In the genomic region with DNA sequence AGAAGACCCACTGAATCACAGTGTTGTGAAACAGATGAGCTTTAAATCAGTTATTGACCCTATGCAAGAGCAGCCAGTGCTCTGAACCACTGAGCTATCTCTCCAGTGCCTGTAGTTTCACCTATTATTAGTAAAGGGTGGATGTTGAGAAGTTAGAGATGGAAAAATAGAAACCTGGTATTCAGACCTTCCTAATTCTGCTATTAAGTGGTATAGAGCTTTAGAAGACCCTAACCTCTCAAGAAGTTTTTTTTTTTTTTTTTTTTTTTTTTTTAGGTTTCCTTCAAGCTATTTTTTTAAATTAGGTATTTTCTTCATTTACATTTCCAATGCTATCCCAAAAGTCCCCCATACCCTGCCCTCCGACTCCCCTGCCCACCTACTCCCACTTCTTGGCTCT, we compare ENCODE assay signal across 10 mouse cellular contexts. TPM values are rescaled to one million over a fixed set of nuclear protein-coding genes. Genes with fewer than 3 reads are reported as not detected.
A peak's percentile ranks its signal among the peaks of the same experiment; 100 is the strongest.
DNase-seq lines count a peak whose midpoint lies in the region; ATAC-seq and TF ChIP-seq lines count a peak whose summit lies in the region.
"Had no signal": no experiment of that assay in that cellular context is flagged by ENCODE, and none has a peak within 500 bp of the region (broad histone marks: within the 10 kb centered on the region; RNA-seq: fewer than 3 reads in every experiment).

No protein-coding gene starts in this region.

- H3K79me2 ChIP-seq in MEL (ENCODE audit: control insufficient read depth, insufficient read depth, low read length, poor library complexity): peaks cover 34% of the 10 kb centered on the region

- TF ChIP-seq POLR2A in MEL (IDR thresholded peaks at IDR 0.05; ENCODE audit: control insufficient read depth in 1 of 2, insufficient read depth in 1 of 2, low read depth in 1 of 2, low read length in 2 of 2, poor library complexity in 1 of 2): no peak

- no peak for TF ChIP-seq EP300 in MEL (IDR thresholded peaks at IDR 0.05; ENCODE audit: low read depth in 1 of 2, low read length in 2 of 2)

- WGBS in heart, embryonic 14.5 days: 89% methylated on average over 1 of the region's 1 CpGs
- WGBS in hindbrain, embryonic 13.5 days: 84% methylated on average over 1 of the region's 1 CpGs
- 92% methylated on average over 1 of the region's 1 CpGs for WGBS in midbrain, embryonic 11.5 days

- H3K4me3 ChIP-seq in heart, embryonic 14.5 days (ENCODE audit: control insufficient read depth in 1 of 2, insufficient read depth in 1 of 2, low read depth in 1 of 2, low read length in 2 of 2): peak overlapping the region in 1 of 2 experiments; percentile 60; a peak in 2 of 4 replicates
- H3K4me3 ChIP-seq in MEL (ENCODE audit: control insufficient read depth in 1 of 2, insufficient read depth in 1 of 2, low read depth in 2 of 2, low read length in 2 of 2): peak overlapping the region; percentile 71 to 75
- H3K4me3 ChIP-seq in hindbrain, embryonic 13.5 days: peak overlapping the region; percentile 65
- H3K4me3 ChIP-seq in midbrain, embryonic 11.5 days (ENCODE audit: low read depth, low read length): peak overlapping the region; percentile 71

- peaks cover under 1 to 23% of the 10 kb centered on the region in 2 experiments; a peak in 3 of 4 replicates for H3K4me1 ChIP-seq in heart, embryonic 14.5 days (ENCODE audit: control insufficient read depth in 2 of 2, insufficient read depth in 2 of 2, low read length in 2 of 2)
- H3K4me1 ChIP-seq in MEL (ENCODE audit: control insufficient read depth in 1 of 2, insufficient read depth in 2 of 2, low read length in 2 of 2): peaks cover 15 to 17% of the 10 kb centered on the region in 2 experiments
- peaks cover 51% of the 10 kb centered on the region for H3K4me1 ChIP-seq in hindbrain, embryonic 13.5 days (replicated peaks)
- H3K4me1 ChIP-seq in midbrain, embryonic 11.5 days (ENCODE audit: control insufficient read depth, insufficient read depth, low read length): peaks cover 21% of the 10 kb centered on the region

- peak overlapping the region; percentile 81 for H3K9ac ChIP-seq in heart, embryonic 14.5 days (ENCODE audit: low read length)
- H3K9ac ChIP-seq in MEL (ENCODE audit: control insufficient read depth, low read depth, low read length, poor library complexity, severe bottlenecking): peak overlapping the region; percentile 90
- peak overlapping the region; percentile 79 for H3K9ac ChIP-seq in hindbrain, embryonic 13.5 days
- H3K9ac ChIP-seq in midbrain, embryonic 11.5 days (ENCODE audit: low read length): peak overlapping the region; percentile 88

- no peak for DNase-seq in heart, adult 9 months (ENCODE audit: low spot score in 2 of 2)
- no peak for DNase-seq in MEL (ENCODE audit: low read depth, low spot score)
- DNase-seq in midbrain, embryonic 11.5 days (ENCODE audit: low spot score, missing footprints): no peak
- DNase-seq in urinary bladder, postnatal 10 days (ENCODE audit: low spot score): no peak
- no peak for DNase-seq in urinary bladder, postnatal 4 days (ENCODE audit: low spot score in 2 of 2)
- DNase-seq in adrenal gland, adult 2 months: no peak
- DNase-seq: lung, postnatal 36 days had no signal

- H3K36me3 ChIP-seq in heart, embryonic 14.5 days (ENCODE audit: control insufficient read depth, insufficient read depth, low read length): peaks cover 31% of the 10 kb centered on the region
- H3K36me3 ChIP-seq in MEL (ENCODE audit: control insufficient read depth in 1 of 2, insufficient read depth in 2 of 2, low read length in 2 of 2): peaks cover 15 to 60% of the 10 kb centered on the region in 2 experiments
- H3K36me3 ChIP-seq in hindbrain, embryonic 13.5 days: peaks cover 18% of the 10 kb centered on the region
- H3K36me3 ChIP-seq in midbrain, embryonic 11.5 days (ENCODE audit: control insufficient read depth, insufficient read depth, low read length): no peaks in the 10 kb centered on the region

- no peaks in the 10 kb centered on the region for H3K9me3 ChIP-seq in heart, embryonic 14.5 days (ENCODE audit: control insufficient read depth, low read length)
- H3K9me3 ChIP-seq in MEL (replicated peaks; ENCODE audit: insufficient read depth, low read length): no peaks in the 10 kb centered on the region
- H3K9me3 ChIP-seq in hindbrain, embryonic 13.5 days: no peaks in the 10 kb centered on the region
- H3K9me3 ChIP-seq in midbrain, embryonic 11.5 days (ENCODE audit: control insufficient read depth, low read length): no peaks in the 10 kb centered on the region

- no peak for TF ChIP-seq RAD21 in MEL (IDR thresholded peaks at IDR 0.05; ENCODE audit: low read depth, low read length)

- ATAC-seq in heart, embryonic 14.5 days (ENCODE audit: insufficient number of reproducible peaks, insufficient read depth, low FRiP score, low read depth): no peak
- ATAC-seq in hindbrain, embryonic 13.5 days (ENCODE audit: low FRiP score): no peak
- ATAC-seq in midbrain, embryonic 11.5 days (ENCODE audit: low FRiP score): no peak

- H3K27me3 ChIP-seq in heart, embryonic 14.5 days (ENCODE audit: control insufficient read depth, insufficient read depth, low read length): no peaks in the 10 kb centered on the region
- H3K27me3 ChIP-seq in MEL (ENCODE audit: control insufficient read depth in 1 of 2, insufficient read depth in 2 of 2, low read length in 2 of 2): no peaks in the 10 kb centered on the region
- no peaks in the 10 kb centered on the region for H3K27me3 ChIP-seq in hindbrain, embryonic 13.5 days
- H3K27me3 ChIP-seq in midbrain, embryonic 11.5 days (ENCODE audit: control insufficient read depth, insufficient read depth, low read length): no peaks in the 10 kb centered on the region

- TF ChIP-seq CTCF in MEL (IDR thresholded peaks at IDR 0.05 in 2 of 3, conservative IDR thresholded peaks at IDR 0.05 in 1 of 3; ENCODE audit: control insufficient read depth in 1 of 3, insufficient read depth in 1 of 3, low read depth in 2 of 3, low read length in 3 of 3, poor library complexity in 1 of 3, severe bottlenecking in 1 of 3): no peak

- H3K4me2 ChIP-seq in heart, embryonic 14.5 days (ENCODE audit: low read length): peak overlapping the region; percentile 85
- H3K4me2 ChIP-seq in hindbrain, embryonic 13.5 days: peak overlapping the region; percentile 93
- H3K4me2 ChIP-seq in midbrain, embryonic 11.5 days: peak overlapping the region; percentile 92

- no peak overlapping the region for H3K27ac ChIP-seq in heart, embryonic 14.5 days (replicated peaks in 1 of 2; ENCODE audit: control insufficient read depth in 1 of 2, insufficient read depth in 1 of 2, low read depth in 2 of 2, low read length in 2 of 2)
- no peak overlapping the region for H3K27ac ChIP-seq in MEL (ENCODE audit: control insufficient read depth, low read depth, low read length)
- no peak overlapping the region for H3K27ac ChIP-seq in hindbrain, embryonic 13.5 days
- no peak overlapping the region for H3K27ac ChIP-seq in midbrain, embryonic 11.5 days (ENCODE audit: low read depth, low read length)

TF ChIP-seq in MEL, 35 proteins besides CTCF, POLR2A, EP300 and RAD21:
- TF ChIP-seq ZMIZ1 (IDR thresholded peaks at IDR 0.05; ENCODE audit: low read depth, low read length) (no peak), ZNF384 (IDR thresholded peaks at IDR 0.05; ENCODE audit: low read depth, low read length) (peak; percentile 66)

RNA-seq across cellular contexts. Expression of a gene that starts 5.6 kb away (rescaled TPM):
- 44.6 and 46.5 TPM in 2 replicates for polyA plus RNA-seq in heart, embryonic 14.5 days (2014; fragmentation: Nextera tagmentation; extraction: Ambion mirVana)
- total RNA-seq in MEL (2012; rRNA removed): 60.6 and 63.4 TPM in 2 replicates
- 100 to 1,000 TPM in 1 of 2 experiments, 10 to 100 TPM in 1; 68.9 to 165 TPM for polyA plus RNA-seq in MEL (2012; ENCODE audit: insufficient read depth in 1 of 2, insufficient read length in 2 of 2, low read depth in 1 of 2, low replicate concordance in 2 of 2, missing spikeins in 1 of 2)
- polyA plus RNA-seq in hindbrain, embryonic 13.5 days (2015; fragmentation: Nextera tagmentation; extraction: Ambion mirVana): 111 and 114 TPM in 2 replicates
- 121 and 130 TPM in 2 replicates for polyA plus RNA-seq in midbrain, embryonic 11.5 days (2014; fragmentation: Nextera tagmentation; extraction: Ambion mirVana)
- total RNA-seq in adrenal gland, adult 2 months (2021): 100 to 1,000 TPM; 101 to 104 TPM
- 17.7 and 24.0 TPM in 2 replicates for polyA plus RNA-seq in adrenal gland, adult 2 months (2012; rRNA removed)

RNA-seq across cellular contexts. Expression of a gene that starts 6.7 kb away (rescaled TPM):
- polyA plus RNA-seq in heart, embryonic 14.5 days (2014; fragmentation: Nextera tagmentation; extraction: Ambion mirVana): 0.15 and 0.32 TPM in 2 replicates
- 0.04 and 0.07 TPM in 2 replicates for total RNA-seq in MEL (2012; rRNA removed)
- polyA plus RNA-seq in MEL (2012; ENCODE audit: insufficient read depth in 1 of 2, insufficient read length in 2 of 2, low read depth in 1 of 2, low replicate concordance in 2 of 2, missing spikeins in 1 of 2): under 1 TPM in 1 of 2 experiments, not detected in 1; 0.19 TPM
- polyA plus RNA-seq in hindbrain, embryonic 13.5 days (2015; fragmentation: Nextera tagmentation; extraction: Ambion mirVana): 0.04 and 0.17 TPM in 2 replicates
- 0.79 and 0.88 TPM in 2 replicates for polyA plus RNA-seq in midbrain, embryonic 11.5 days (2014; fragmentation: Nextera tagmentation; extraction: Ambion mirVana)
- not detected for total RNA-seq in adrenal gland, adult 2 months (2021)
- not detected in 2 replicates for polyA plus RNA-seq in adrenal gland, adult 2 months (2012; rRNA removed)
- total RNA-seq: hematopoietic stem cell, adult 5-6 weeks had no signal

RNA-seq across cellular contexts. Expression of a gene that starts 9.2 kb away (rescaled TPM):
- polyA plus RNA-seq in heart, embryonic 14.5 days (2014; fragmentation: Nextera tagmentation; extraction: Ambion mirVana): 9.0 and 9.2 TPM in 2 replicates
- total RNA-seq in MEL (2012; rRNA removed): 8.2 and 8.4 TPM in 2 replicates
- polyA plus RNA-seq in MEL (2012; ENCODE audit: insufficient read depth in 1 of 2, insufficient read length in 2 of 2, low read depth in 1 of 2, low replicate concordance in 2 of 2, missing spikeins in 1 of 2): 10 to 100 TPM in 1 of 2 experiments, not detected in 1; 11.8 TPM
- polyA plus RNA-seq in hindbrain, embryonic 13.5 days (2015; fragmentation: Nextera tagmentation; extraction: Ambion mirVana): 16.8 and 18.3 TPM in 2 replicates
- 20.1 and 20.8 TPM in 2 replicates for polyA plus RNA-seq in midbrain, embryonic 11.5 days (2014; fragmentation: Nextera tagmentation; extraction: Ambion mirVana)
- total RNA-seq in adrenal gland, adult 2 months (2021): 10 to 100 TPM; 18.4 to 21.4 TPM
- 12.3 and 12.5 TPM in 2 replicates for polyA plus RNA-seq in adrenal gland, adult 2 months (2012; rRNA removed)
